Mouse (Mus musculus): Measurements from ENCODE around the gene Lcorl. TPM values are rescaled to one million over a fixed set of nuclear protein-coding genes. Genes with fewer than 3 reads are reported as not detected.
"Not testable (repeated sequence)": the region's sequence is repeated elsewhere in the genome, so short reads cannot be mapped to it uniquely, and the experiment has no call there.

Gene Lcorl
- polyA plus RNA-seq, 1 experiment from 2014 or later: 27.8 TPM

DNA sequence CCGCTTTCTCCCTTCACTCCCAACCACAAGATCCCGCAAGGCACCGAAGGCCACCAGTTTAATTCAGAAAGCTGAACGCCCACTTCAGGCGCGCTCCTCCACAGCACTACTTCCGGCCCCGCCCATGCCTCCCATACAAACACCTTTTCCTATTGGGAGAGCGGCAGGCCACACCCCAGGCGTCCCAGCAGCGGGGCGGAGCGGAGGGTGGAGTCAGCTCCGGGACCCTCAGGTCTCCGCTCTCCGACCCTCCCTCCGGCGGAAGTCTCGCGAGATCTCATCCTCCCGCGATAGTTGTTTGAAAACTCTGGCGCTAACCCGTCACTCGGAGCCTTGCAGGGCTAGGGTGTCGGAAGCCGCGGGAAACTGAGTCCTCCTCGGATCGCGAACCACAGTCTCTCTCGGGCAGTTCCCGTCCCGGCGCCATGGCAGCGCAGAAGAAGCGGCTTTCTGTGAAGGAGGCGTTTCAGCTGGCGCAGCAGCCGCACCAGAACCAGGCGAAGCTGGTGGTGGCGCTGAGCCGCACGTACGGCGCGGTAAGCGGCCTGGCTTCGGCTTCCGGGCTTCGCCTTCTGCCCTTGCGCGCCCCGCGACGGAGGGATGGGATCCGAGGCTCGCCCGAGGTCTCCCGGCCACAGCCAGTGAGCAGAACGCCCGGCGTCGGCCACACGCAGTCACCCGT lies 187.7 kb downstream of the Lcorl start, which contains the start of gene Ncapg:
Gene Ncapg, plus strand, starts transcription at position 322 of the 682 bp plus-strand sequence.
- Histone ChIP-seq H3K36me3 (peaks cover 4% of the 10 kb centered on the region; the same call in 1 of the 2 replicates), H3K4me3 (replicated peaks) (peak within 1 kb of the TSS; percentile 86), H3K9me3 (no peaks in the 10 kb centered on the region), H3K4me2 (peak within 1 kb of the TSS; percentile 82), H3K27ac (peak within 1 kb of the TSS; percentile 91), H3K9ac (replicated peaks) (peak within 1 kb of the TSS; percentile 88), H3K27me3 (no peaks in the 10 kb centered on the region), H3K4me1 (replicated peaks) (peaks cover 7% of the 10 kb centered on the region)
- WGBS: under 1% methylated on average over 66 of the region's 66 CpGs
- peak; percentile 100 for ATAC-seq (ENCODE audit: insufficient number of reproducible peaks, insufficient read depth, low FRiP score, low TSS enrichment, low read depth)

DNA sequence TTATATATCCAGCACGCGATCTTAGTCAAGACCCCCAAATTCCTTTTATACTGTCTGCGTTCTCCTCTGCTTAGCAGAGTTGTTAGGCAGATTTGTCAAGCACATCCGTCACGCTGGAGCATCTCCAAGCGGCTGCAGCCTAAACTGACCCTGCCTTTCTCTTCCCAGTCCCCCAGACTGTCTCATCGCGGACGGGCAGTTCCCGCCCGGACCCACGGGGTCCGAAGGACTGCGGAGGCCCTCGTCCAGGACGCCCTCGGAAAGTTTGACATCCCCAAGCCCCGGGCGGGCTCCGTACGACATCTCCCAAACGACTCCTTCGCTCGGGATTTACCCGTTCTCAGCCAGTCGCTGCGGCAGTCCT lies 188.2 kb downstream of the Lcorl start:
- Histone ChIP-seq H3K4me3 (replicated peaks) (peak overlapping the region; percentile 86), H3K4me2 (peak overlapping the region; percentile 82), H3K27ac (peak overlapping the region; percentile 78), H3K4me1 (replicated peaks) (peaks cover 7% of the 10 kb centered on the region), H3K9ac (replicated peaks) (peak overlapping the region; percentile 74), H3K36me3 (0 out of 2 replicates have a peak, but pooled peaks cover 2% of the 10 kb centered on the region), H3K27me3 (no peaks in the 10 kb centered on the region), H3K9me3 (no peaks in the 10 kb centered on the region)
- ATAC-seq (ENCODE audit: insufficient number of reproducible peaks, insufficient read depth, low FRiP score, low TSS enrichment, low read depth): peak; percentile 77
- under 1% methylated on average over 27 of the region's 27 CpGs for WGBS

DNA sequence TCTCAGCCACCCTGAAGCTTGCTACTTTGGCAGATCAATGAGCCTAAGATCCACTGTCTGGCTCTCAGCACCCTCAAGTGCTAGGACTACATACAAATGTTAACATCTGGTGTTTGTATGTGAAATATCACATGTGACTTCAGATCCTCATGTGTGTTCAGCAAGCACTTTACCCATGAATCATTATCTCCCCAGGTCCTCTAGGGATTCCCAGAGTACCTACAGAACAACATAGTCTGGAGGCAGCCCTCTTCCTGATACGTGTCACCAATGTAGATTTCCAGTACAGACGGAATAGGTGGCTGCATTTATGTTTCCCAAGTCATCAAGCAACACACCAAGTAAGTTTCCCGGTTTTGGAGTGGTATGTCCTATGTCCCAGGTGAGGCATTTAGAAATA lies 188.6 kb downstream of the Lcorl start:
- no peak for ATAC-seq (ENCODE audit: insufficient number of reproducible peaks, insufficient read depth, low FRiP score, low TSS enrichment, low read depth)
- H3K9me3 ChIP-seq: no peaks in the 10 kb centered on the region
- peak overlapping the region; percentile 82 for H3K4me2 ChIP-seq
- H3K27me3 ChIP-seq: no peaks in the 10 kb centered on the region
- WGBS: under 1% methylated on average over 3 of the region's 3 CpGs
- peak overlapping the region; percentile 86 for H3K4me3 ChIP-seq (replicated peaks)
- peak overlapping the region; percentile 78; the same call in 1 of the 2 replicates for H3K27ac ChIP-seq
- peak overlapping the region; percentile 74 for H3K9ac ChIP-seq (replicated peaks)
- 0 out of 2 replicates have a peak, but pooled peaks cover 2% of the 10 kb centered on the region for H3K36me3 ChIP-seq
- H3K4me1 ChIP-seq (replicated peaks): peaks cover 7% of the 10 kb centered on the region

- Histone ChIP-seq H3K27me3 (no peaks in the 10 kb centered on the region), H3K36me3 (0 out of 2 replicates have a peak, but pooled peaks cover 2% of the 10 kb centered on the region), H3K4me3 (replicated peaks) (no peak overlapping the region), H3K4me2 (peak overlapping the region; percentile 82), H3K9ac (replicated peaks) (no peak overlapping the region), H3K4me1 (replicated peaks) (peaks cover 7% of the 10 kb centered on the region), H3K9me3 (no peaks in the 10 kb centered on the region), H3K27ac (no peak overlapping the region)
- no peak for ATAC-seq (ENCODE audit: insufficient number of reproducible peaks, insufficient read depth, low FRiP score, low TSS enrichment, low read depth)
- WGBS: 47% methylated on average over 3 of the region's 3 CpGs
Measured at GRCm38 (mm10) chr5:45668324-45668723, 189.1 kb downstream of the Lcorl start.

- not testable (repeated sequence) for H3K27me3 ChIP-seq; H3K36me3 ChIP-seq; H3K9me3 ChIP-seq; ATAC-seq (ENCODE audit: insufficient number of reproducible peaks, insufficient read depth, low FRiP score, low TSS enrichment, low read depth); H3K9ac ChIP-seq (replicated peaks); H3K27ac ChIP-seq; H3K4me3 ChIP-seq (replicated peaks); H3K4me1 ChIP-seq (replicated peaks); H3K4me2 ChIP-seq
- WGBS: 94% methylated on average over 13 of the region's 13 CpGs
Measured at GRCm38 (mm10) chr5:45658406-45658805, 199.0 kb downstream of the Lcorl start.

DNA sequence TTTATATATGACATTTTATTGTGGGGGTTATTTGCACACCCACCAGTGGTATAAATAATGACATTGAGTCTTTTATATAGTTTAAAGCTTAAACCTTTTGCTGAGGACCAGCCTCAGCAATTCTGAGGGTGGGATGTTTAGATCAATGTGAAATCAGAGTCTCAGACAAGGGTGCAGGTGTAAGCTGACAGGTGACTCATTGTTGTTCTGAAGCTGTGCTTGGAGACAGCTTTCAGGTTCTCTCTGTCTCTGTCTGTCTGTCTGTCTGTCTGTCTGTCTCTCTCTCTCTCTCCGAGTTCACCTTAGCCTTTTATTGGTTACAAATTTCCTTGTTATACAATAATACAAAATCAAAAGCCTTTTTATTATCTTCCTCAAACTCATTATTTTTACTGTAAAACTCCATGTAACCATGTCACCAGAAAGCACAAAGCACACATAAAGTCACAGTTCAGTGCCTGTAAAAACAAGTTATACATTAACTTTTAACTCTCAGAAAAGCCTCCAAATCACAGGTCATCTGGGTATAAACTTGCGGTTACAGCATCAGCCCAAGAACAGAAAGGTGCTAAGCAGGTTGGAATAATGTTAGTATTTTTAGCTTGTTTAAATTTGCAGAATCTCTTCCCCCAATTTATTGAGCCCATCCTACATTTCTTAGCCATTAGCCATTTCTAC lies 206.2 kb downstream of the Lcorl start:
- Histone ChIP-seq H3K36me3 (no peaks in the 10 kb centered on the region), H3K4me2 (no peak overlapping the region), H3K27ac (no peak overlapping the region), H3K9ac (replicated peaks) (no peak overlapping the region), H3K27me3 (no peaks in the 10 kb centered on the region), H3K4me3 (replicated peaks) (no peak overlapping the region), H3K4me1 (replicated peaks) (no peaks in the 10 kb centered on the region), H3K9me3 (no peaks in the 10 kb centered on the region)
- WGBS: 80% methylated on average over 2 of the region's 2 CpGs
- ATAC-seq (ENCODE audit: insufficient number of reproducible peaks, insufficient read depth, low FRiP score, low TSS enrichment, low read depth): no peak

Other genes with a start within 250 kb of the Lcorl start
- 0.95 and 1.3 TPM in 2 replicates for gene Fam184b, start 218.0 kb downstream of the Lcorl start, polyA plus RNA-seq (2016; fragmentation: Nextera tagmentation; extraction: Ambion mirVana)
- gene Ncapg, start 187.7 kb downstream of the Lcorl start, polyA plus RNA-seq (2016; fragmentation: Nextera tagmentation; extraction: Ambion mirVana): 67.2 and 69.5 TPM in 2 replicates

Measured in limb, embryonic 12.5 days (tissue).